Mouse (Mus musculus): ENCODE data around the gene Pramef25.
"Not testable (repeated sequence)": the region's sequence is repeated elsewhere in the genome, so short reads cannot be mapped to it uniquely, and the experiment has no call there.

Pramef25 gene

DNA sequence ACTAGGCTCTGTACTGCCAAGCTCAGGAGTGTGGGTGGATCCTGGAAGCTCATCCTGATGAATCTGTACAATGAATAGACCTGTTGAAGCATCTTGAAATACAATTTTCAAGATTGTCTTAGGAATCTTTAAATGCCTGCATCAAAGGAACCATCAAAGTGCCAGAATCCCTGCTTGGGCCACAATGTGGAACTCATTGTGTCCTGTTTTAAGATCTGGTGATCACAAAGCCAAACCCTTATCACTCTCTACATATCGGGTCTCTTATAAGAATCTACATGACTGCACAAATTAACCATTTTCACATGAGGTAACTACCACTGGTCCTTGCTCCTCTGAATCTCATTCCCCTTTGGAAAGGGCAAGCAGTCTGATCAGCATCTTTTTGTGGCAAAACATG, at the start of gene Pramef25:
TSS of gene Pramef25 (minus strand) at position 101 of the 400 bp plus-strand sequence.
- not testable (repeated sequence) for DNase-seq (ENCODE audit: low read depth, low spot score)

GRCm38 (mm10) chr4:143994269-143994668, 43.5 kb upstream of the Pramef25 start, which contains the start of gene Pramef17:
TSS of gene Pramef17 (minus strand) at chr4:143994369.
- DNase-seq (ENCODE audit: low read depth, low spot score): not testable (repeated sequence)

DNA sequence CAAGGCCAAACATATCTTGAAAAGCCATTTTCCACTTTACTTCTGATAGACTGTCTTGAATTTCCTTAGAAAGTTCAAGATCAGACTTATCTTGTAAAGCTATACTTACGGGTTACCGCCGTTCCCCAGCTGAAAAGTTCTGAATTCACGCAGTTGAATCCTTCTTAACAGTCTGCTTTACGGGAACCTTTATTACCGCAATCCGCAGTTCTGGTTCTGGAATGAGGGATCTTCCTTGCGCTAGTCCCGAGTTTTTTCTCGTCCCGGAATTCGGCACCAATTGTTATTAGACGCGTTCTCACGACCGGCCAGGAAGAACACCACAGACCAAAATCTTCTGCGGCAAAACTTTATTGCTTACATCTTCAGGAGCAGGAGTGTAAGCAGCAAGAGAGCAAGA, 37.3 kb upstream of the Pramef25 start:
- DNase-seq (ENCODE audit: low read depth, low spot score): not testable (repeated sequence)

GRCm38 (mm10) chr4:143987475-143987941, 36.7 kb upstream of the Pramef25 start:
- not testable (repeated sequence) for DNase-seq (ENCODE audit: low read depth, low spot score)

DNA sequence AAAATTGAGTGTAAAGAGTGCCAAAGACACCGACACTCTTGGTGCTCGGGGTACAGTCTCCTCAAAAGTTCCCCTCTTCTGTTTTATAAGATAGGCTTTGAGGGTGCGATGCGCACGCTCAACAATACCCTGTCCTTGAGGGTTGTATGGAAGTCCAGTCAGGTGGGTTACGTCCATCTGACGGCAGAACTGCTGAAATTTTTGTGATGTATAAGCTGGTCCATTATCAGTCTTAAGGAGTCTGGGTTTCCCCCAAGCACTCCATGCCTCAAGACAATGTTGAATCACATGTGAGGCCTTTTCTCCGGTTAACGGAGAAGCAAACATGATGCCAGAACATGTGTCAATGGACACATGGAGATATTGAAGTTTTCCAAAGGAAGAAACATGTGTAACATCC, 34.9 kb upstream of the Pramef25 start:
- DNase-seq (ENCODE audit: low read depth, low spot score): not testable (repeated sequence)

DNA sequence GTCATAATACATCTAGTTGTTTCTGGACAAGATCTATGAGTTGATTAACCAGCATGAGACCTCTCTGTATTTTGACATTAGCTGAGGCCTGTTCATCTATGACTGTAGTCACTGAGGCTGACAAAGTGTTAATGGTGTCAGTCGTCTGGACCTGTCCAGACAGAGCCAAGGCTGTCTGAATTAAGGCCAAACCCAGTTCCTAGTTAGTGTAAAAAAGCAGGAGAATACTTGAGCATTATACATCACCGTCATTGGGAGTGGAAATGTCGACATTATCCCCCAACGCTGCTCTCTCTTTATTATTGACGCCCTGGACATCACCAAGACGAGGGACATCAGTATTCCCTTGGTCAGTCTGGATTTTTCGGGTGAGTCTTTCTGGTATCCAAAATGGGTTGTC, 34.3 kb upstream of the Pramef25 start:
- not testable (repeated sequence) for DNase-seq (ENCODE audit: low read depth, low spot score)

DNA sequence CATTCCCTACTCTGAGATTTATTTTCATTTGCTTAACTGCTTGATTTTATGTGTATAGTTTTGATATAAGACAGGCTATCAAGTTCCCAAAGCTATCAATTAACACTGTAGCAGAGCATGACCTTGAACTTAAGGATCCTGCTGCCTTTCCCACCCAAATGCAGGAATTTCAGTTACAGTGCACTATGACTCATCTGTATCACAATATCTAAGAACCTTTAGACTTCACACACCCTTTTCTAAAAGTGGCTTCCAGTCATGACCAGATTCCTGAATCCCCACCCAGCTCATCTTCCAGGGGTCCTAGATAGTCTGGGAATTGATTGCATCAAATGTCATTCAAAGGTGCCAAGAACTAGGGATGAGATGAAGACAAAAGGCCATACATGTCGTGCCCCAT, 32.6 kb upstream of the Pramef25 start:
- DNase-seq (ENCODE audit: low read depth, low spot score): not testable (repeated sequence)

DNA sequence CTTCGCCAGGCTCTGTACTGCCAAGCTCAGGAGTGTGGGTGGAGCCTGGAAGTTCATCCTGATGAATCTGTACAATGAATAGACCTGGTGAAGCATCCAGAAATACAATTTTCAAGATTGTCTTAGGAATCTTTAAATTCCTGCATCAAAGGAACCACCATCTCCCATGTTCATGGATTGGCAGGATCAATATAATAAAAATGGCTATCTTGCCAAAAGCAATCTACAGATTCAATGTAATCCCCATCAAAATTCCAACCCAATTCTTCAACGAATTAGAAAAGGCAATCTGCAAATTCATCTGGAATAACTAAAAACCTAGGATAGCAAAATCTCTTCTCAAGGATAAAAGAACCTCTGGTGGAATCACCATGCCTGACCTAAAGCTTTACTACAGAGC, 16.0 kb upstream of the Pramef25 start, which contains the start of gene Gm13101:
TSS of gene Gm13101 (minus strand) at position 101 of the 400 bp plus-strand sequence.
- DNase-seq (ENCODE audit: low read depth, low spot score): not testable (repeated sequence)

GRCm38 (mm10) chr4:143900280-143900679, 50.5 kb downstream of the Pramef25 start, which contains the start of gene Pramef6:
TSS of gene Pramef6 (minus strand) at chr4:143900380.
- DNase-seq (ENCODE audit: low read depth, low spot score): not testable (repeated sequence)
